Mouse (Mus musculus) lung, adult 18-20 months (tissue): ENCODE results near the gene Cntfr.
A peak's percentile ranks its signal among the peaks of the same experiment; 100 is the strongest.

Experiments
- DNase-seq, 2 experiments: peaks; one replicate each; pipeline ENCODE4 v3.0.0; 2022; ENCODE audit warnings: mixed read lengths in 2 of 2

The Cntfr gene

GRCm38 (mm10) chr4:41641199-41641822, 55.6 kb downstream of the Cntfr start:
- DNase-seq, result no peak

- DNase-seq, result peak; percentile 94 to 96
These were observed 56.9 kb downstream of the Cntfr start, which contains the start of gene Enho for GRCm38 (mm10) chr4:41639913-41640507. TSS of gene Enho (minus strand) at chr4:41640324.

GRCm38 (mm10) chr4:41639214-41639841, 57.6 kb downstream of the Cntfr start:
- DNase-seq, result no peak

- DNase-seq, result no peak
These were observed 58.1 kb downstream of the Cntfr start for GRCm38 (mm10) chr4:41638828-41639213.

GRCm38 (mm10) chr4:41638186-41638731, 58.6 kb downstream of the Cntfr start:
- no peak for DNase-seq

- DNase-seq, result no peak
These were observed 59.8 kb downstream of the Cntfr start for GRCm38 (mm10) chr4:41636882-41637635.

GRCm38 (mm10) chr4:41636366-41636765, 60.5 kb downstream of the Cntfr start:
- peak in 1 of 2 experiments; percentile 15 for DNase-seq

- no peak for DNase-seq
These were observed 61.0 kb downstream of the Cntfr start for GRCm38 (mm10) chr4:41635906-41636305.

GRCm38 (mm10) chr4:41635224-41635623, 61.7 kb downstream of the Cntfr start:
- no peak for DNase-seq

GRCm38 (mm10) chr4:41634631-41635030, 62.3 kb downstream of the Cntfr start:
- DNase-seq, result no peak

- peak in 1 of 2 experiments; percentile 59 for DNase-seq
These were observed 63.9 kb downstream of the Cntfr start for GRCm38 (mm10) chr4:41633001-41633400.

GRCm38 (mm10) chr4:41631390-41631789, 65.5 kb downstream of the Cntfr start:
- DNase-seq, result peak; percentile 49 to 60

GRCm38 (mm10) chr4:41630196-41630595, 66.7 kb downstream of the Cntfr start:
- DNase-seq, result peak in 1 of 2 experiments; percentile 29

GRCm38 (mm10) chr4:41628202-41628927, 68.5 kb downstream of the Cntfr start:
- DNase-seq, result peak in 1 of 2 experiments; percentile 34

GRCm38 (mm10) chr4:41622071-41622470, 74.8 kb downstream of the Cntfr start:
- DNase-seq, result no peak

- no peak for DNase-seq
These were observed 77.8 kb downstream of the Cntfr start for GRCm38 (mm10) chr4:41618916-41619746.

- DNase-seq, result peak; percentile 22 to 55
These were observed 81.0 kb downstream of the Cntfr start for GRCm38 (mm10) chr4:41615661-41616599.

GRCm38 (mm10) chr4:41614156-41614555, 82.7 kb downstream of the Cntfr start:
- DNase-seq, result peak; percentile 68 to 72

GRCm38 (mm10) chr4:41612166-41612565, 84.7 kb downstream of the Cntfr start:
- DNase-seq, result no peak

GRCm38 (mm10) chr4:41610594-41610980, 86.3 kb downstream of the Cntfr start:
- peak in 1 of 2 experiments; percentile 45 for DNase-seq
